Comparison of ENCODE assay signal across 8 mouse cellular contexts in genomic region chr16:45757421-45758078, GRCm38 (mm10). TPM values are rescaled to one million over a fixed set of nuclear protein-coding genes. Genes with fewer than 3 reads are reported as not detected.
DNase-seq lines count a peak whose midpoint lies in the region; ATAC-seq and TF ChIP-seq lines count a peak whose summit lies in the region.
"Had no signal": no experiment of that assay in that cellular context is flagged by ENCODE, and none has a peak within 500 bp of the region (broad histone marks: within the 10 kb centered on the region; RNA-seq: fewer than 3 reads in every experiment).

No protein-coding gene starts in this region.

- dilution Hi-C loops in CH12.LX (cut with MboI; ENCODE audit: extremely low pct_ligation_motif_present, extremely low pct_unique_long_range_greater_than_20kb, low sequenced_read_pairs): no loop called here

- TF ChIP-seq EP300 in CH12.LX (IDR thresholded peaks at IDR 0.05; ENCODE audit: low read length): no peak

- no peak overlapping the region for H3K4me3 ChIP-seq in CH12.LX (replicated peaks in 1 of 3; ENCODE audit: low read depth in 2 of 3, low read length in 2 of 3, poor library complexity in 1 of 3)
- no peak overlapping the region for H3K4me3 ChIP-seq in brown adipose tissue, adult 24 weeks (ENCODE audit: insufficient read depth, low read depth, low read length)
- H3K4me3 ChIP-seq in limb, embryonic 15.5 days: no peak overlapping the region
- H3K4me3 ChIP-seq: limb, embryonic 12.5 days had no signal

- H3K79me2 ChIP-seq in CH12.LX (replicated peaks; ENCODE audit: control insufficient read depth, extremely low read depth, insufficient read depth, poor library complexity, severe bottlenecking): no peaks in the 10 kb centered on the region

- no peak for TF ChIP-seq RAD21 in CH12.LX (IDR thresholded peaks at IDR 0.05; ENCODE audit: low read depth, low read length)

- intact Hi-C loops in heart, postnatal 36 days (cut with DNase I): loop anchor here (2.0 kb wide), 5 partner anchors 29 to 265 kb away; no protein-coding TSS in a partner anchor

- H3K4me1 ChIP-seq in CH12.LX (ENCODE audit: control insufficient read depth in 1 of 2, insufficient read depth in 2 of 2): peaks cover 3 to 13% of the 10 kb centered on the region in 2 experiments; a peak in 2 of 4 replicates
- peaks cover 2% of the 10 kb centered on the region; the same call in 1 of the 2 replicates for H3K4me1 ChIP-seq in brown adipose tissue, adult 24 weeks (ENCODE audit: control insufficient read depth, insufficient read depth, insufficient read length, low read length)
- no peaks in the 10 kb centered on the region for H3K4me1 ChIP-seq in limb, embryonic 15.5 days
- H3K4me1 ChIP-seq: limb, embryonic 12.5 days had no signal

- TF ChIP-seq POLR2A in CH12.LX (IDR thresholded peaks at IDR 0.05; ENCODE audit: low read depth, low read length): no peak

- H3K36me3 ChIP-seq in CH12.LX (replicated peaks in 1 of 2; ENCODE audit: control insufficient read depth in 1 of 2, insufficient read depth in 1 of 2, low read length in 1 of 2): no peaks in the 10 kb centered on the region
- peaks cover 12% of the 10 kb centered on the region; the same call in 1 of the 2 replicates for H3K36me3 ChIP-seq in limb, embryonic 15.5 days

- peak; percentile 18 for DNase-seq in CH12.LX (ENCODE audit: extremely low read depth)
- DNase-seq in heart, postnatal 36 days: peak; percentile 53
- no peak for DNase-seq in cerebellum, adult 9-10 months
- DNase-seq in thymus, postnatal 0 days (ENCODE audit: low spot score): no peak

- ATAC-seq in limb, embryonic 15.5 days (ENCODE audit: insufficient number of reproducible peaks, low FRiP score, low TSS enrichment, low read depth): no peak
- ATAC-seq in monocyte, adult 5-6 weeks (replicated peaks; ENCODE audit: insufficient number of reproducible peaks, low FRiP score, low TSS enrichment, poor library complexity, severe bottlenecking): no peak

- H3K27ac ChIP-seq in CH12.LX (ENCODE audit: insufficient read depth, low read depth): no peak overlapping the region
- peak overlapping the region; percentile 83 for H3K27ac ChIP-seq in brown adipose tissue, adult 24 weeks (replicated peaks; ENCODE audit: low read depth, low read length)
- H3K27ac ChIP-seq in limb, embryonic 15.5 days: peak overlapping the region; percentile 22; the same call in 1 of the 2 replicates
- H3K27ac ChIP-seq: limb, embryonic 12.5 days had no signal

- no peak overlapping the region for H3K4me2 ChIP-seq in CH12.LX (ENCODE audit: insufficient read depth, low read depth, poor library complexity, severe bottlenecking)
- no peak overlapping the region for H3K4me2 ChIP-seq in limb, embryonic 15.5 days
- H3K4me2 ChIP-seq: limb, embryonic 12.5 days had no signal

- in situ Hi-C loops in CH12.LX (cut with MboI; ENCODE audit: low pct_ligation_motif_present, low pct_unique_long_range_greater_than_20kb, low sequenced_read_pairs): no loop called here

- WGBS in limb, embryonic 15.5 days: 79% methylated on average over 12 of the region's 12 CpGs

- H3K9me3 ChIP-seq in CH12.LX (replicated peaks; ENCODE audit: low read length): no peaks in the 10 kb centered on the region
- H3K9me3 ChIP-seq in limb, embryonic 15.5 days: no peaks in the 10 kb centered on the region
- H3K9me3 ChIP-seq: limb, embryonic 12.5 days had no signal

- no peak for TF ChIP-seq CTCF in CH12.LX (conservative IDR thresholded peaks at IDR 0.05 in 1 of 2, IDR thresholded peaks at IDR 0.05 in 1 of 2; ENCODE audit: low read depth in 2 of 2, low read length in 2 of 2)

- H3K27me3 ChIP-seq in CH12.LX (replicated peaks): no peaks in the 10 kb centered on the region
- no peaks in the 10 kb centered on the region for H3K27me3 ChIP-seq in limb, embryonic 15.5 days
- H3K27me3 ChIP-seq: limb, embryonic 12.5 days had no signal

- H3K9ac ChIP-seq in CH12.LX (ENCODE audit: insufficient read depth, low read depth): no peak overlapping the region
- H3K9ac ChIP-seq in limb, embryonic 15.5 days: no peak overlapping the region
- H3K9ac ChIP-seq: limb, embryonic 12.5 days had no signal

TF ChIP-seq in CH12.LX, 34 proteins besides CTCF, POLR2A, EP300 and RAD21:
- TF ChIP-seq MYC (IDR thresholded peaks at IDR 0.05; ENCODE audit: low read depth, low read length) (no peak), PAX5 (IDR thresholded peaks at IDR 0.05; ENCODE audit: low read length) (no peak), IRF4 (IDR thresholded peaks at IDR 0.05; ENCODE audit: low read depth, low read length) (no peak)

RNA-seq across cellular contexts. Expression of gene Abhd10, which starts 14.8 kb away (rescaled TPM):
- total RNA-seq in CH12.LX (2012; rRNA removed) (13.8 and 14.1 TPM in 2 replicates), CH12.LX (2014; rRNA removed) (19.3 and 20.1 TPM in 2 replicates)
- polyA plus RNA-seq in CH12.LX (2012; ENCODE audit: insufficient read length, low read depth): 18.2 and 20.5 TPM in 2 replicates
- polyA plus RNA-seq in brown adipose tissue, adult 24 weeks (2012; ENCODE audit: insufficient read depth, insufficient read length, missing spikeins): 9.8 and 18.2 TPM in 2 replicates
- total RNA-seq in heart, postnatal 36 days (2021): 10 to 100 TPM; 15.2 to 17.9 TPM
- polyA plus RNA-seq in limb, embryonic 15.5 days (2015; fragmentation: Nextera tagmentation; extraction: Ambion mirVana): 29.1 and 30.3 TPM in 2 replicates
- 19.0 to 34.7 TPM (median 24.2 TPM) in 3 replicates for total RNA-seq in monocyte, adult 5-6 weeks (2017)
- polyA plus RNA-seq in thymus, postnatal 0 days (2015; fragmentation: Nextera tagmentation; extraction: Ambion mirVana): 34.3 and 39.5 TPM in 2 replicates

RNA-seq across cellular contexts. Expression of gene Tagln3, which starts 33.1 kb away (rescaled TPM):
- total RNA-seq in CH12.LX (2012; rRNA removed) (0.17 and 0.21 TPM in 2 replicates), CH12.LX (2014; rRNA removed) (0.19 TPM in 1 of 2 replicates, not detected in the other)
- polyA plus RNA-seq in CH12.LX (2012; ENCODE audit: insufficient read length, low read depth): 0.69 and 0.79 TPM in 2 replicates
- not detected in 2 replicates for polyA plus RNA-seq in brown adipose tissue, adult 24 weeks (2012; ENCODE audit: insufficient read depth, insufficient read length, missing spikeins)
- total RNA-seq in heart, postnatal 36 days (2021): under 1 TPM; 0.43 to 0.64 TPM
- polyA plus RNA-seq in limb, embryonic 15.5 days (2015; fragmentation: Nextera tagmentation; extraction: Ambion mirVana): 5.6 and 6.6 TPM in 2 replicates
- not detected in 3 replicates for total RNA-seq in monocyte, adult 5-6 weeks (2017)
- 0.33 and 0.46 TPM in 2 replicates for polyA plus RNA-seq in thymus, postnatal 0 days (2015; fragmentation: Nextera tagmentation; extraction: Ambion mirVana)

Comparison
In these comparisons a context has a peak if more than half of its experiments do, and no peak if none do; other contexts are left out.
1. DNase-seq: peak in CH12.LX (single experiment) and heart, postnatal 36 days (2 of 2); none in cerebellum, adult 9-10 months (single experiment) and thymus, postnatal 0 days (single experiment).